10 mouse cellular contexts compared by ENCODE assay signal in genomic region chr1:134495991-134496390, GRCm38 (mm10). TPM values are rescaled to one million over a fixed set of nuclear protein-coding genes. Genes with fewer than 3 reads are reported as not detected.
DNase-seq lines count a peak whose midpoint lies in the region; ATAC-seq lines count a peak whose summit lies in the region.
"Had no signal": no experiment of that assay in that cellular context is flagged by ENCODE, and none has a peak within 500 bp of the region (broad histone marks: within the 10 kb centered on the region; RNA-seq: fewer than 3 reads in every experiment).

No protein-coding gene starts in this region.

- 92% methylated on average over 10 of the region's 10 CpGs for WGBS in hindbrain, embryonic 13.5 days
- 89% methylated on average over 10 of the region's 10 CpGs for WGBS in hindbrain, embryonic 16.5 days
- 82% methylated on average over 10 of the region's 10 CpGs for WGBS in kidney, embryonic 15.5 days
- 89% methylated on average over 10 of the region's 10 CpGs for WGBS in midbrain, embryonic 15.5 days

- H3K4me3 ChIP-seq in hindbrain, embryonic 13.5 days, result no peak overlapping the region
- no peak overlapping the region for H3K4me3 ChIP-seq in hindbrain, embryonic 16.5 days (ENCODE audit: low read length)
- H3K4me3 ChIP-seq in kidney, embryonic 15.5 days (replicated peaks), result peak overlapping the region; percentile 65
- no peak overlapping the region for H3K4me3 ChIP-seq in midbrain, embryonic 15.5 days

- H3K27ac ChIP-seq in hindbrain, embryonic 13.5 days, result no peak overlapping the region
- no peak overlapping the region for H3K27ac ChIP-seq in hindbrain, embryonic 16.5 days (ENCODE audit: low read depth, low read length)
- no peak overlapping the region for H3K27ac ChIP-seq in kidney, embryonic 15.5 days
- H3K27ac ChIP-seq in midbrain, embryonic 15.5 days, result no peak overlapping the region

- no peaks in the 10 kb centered on the region for H3K27me3 ChIP-seq in hindbrain, embryonic 13.5 days
- no peaks in the 10 kb centered on the region for H3K27me3 ChIP-seq in hindbrain, embryonic 16.5 days (replicated peaks; ENCODE audit: control insufficient read depth, insufficient read depth, low read length)
- H3K27me3 ChIP-seq in kidney, embryonic 15.5 days, result no peaks in the 10 kb centered on the region
- no peaks in the 10 kb centered on the region for H3K27me3 ChIP-seq in midbrain, embryonic 15.5 days (replicated peaks)

- peak overlapping the region; percentile 63 for H3K4me2 ChIP-seq in hindbrain, embryonic 13.5 days
- H3K4me2 ChIP-seq in hindbrain, embryonic 16.5 days (ENCODE audit: low read length), result no peak overlapping the region
- H3K4me2 ChIP-seq in kidney, embryonic 15.5 days, result peak overlapping the region; percentile 75
- peak overlapping the region; percentile 73; the same call in 1 of the 2 replicates for H3K4me2 ChIP-seq in midbrain, embryonic 15.5 days

- 0 out of 2 replicates have a peak overlapping the region, but pooled peaks have one; percentile 67 for H3K9ac ChIP-seq in hindbrain, embryonic 13.5 days
- no peak overlapping the region for H3K9ac ChIP-seq in hindbrain, embryonic 16.5 days (ENCODE audit: low read depth, low read length)
- H3K9ac ChIP-seq in kidney, embryonic 15.5 days, result no peak overlapping the region
- H3K9ac ChIP-seq in midbrain, embryonic 15.5 days, result no peak overlapping the region

- no peak for ATAC-seq in hindbrain, embryonic 13.5 days (ENCODE audit: low FRiP score)
- no peak for ATAC-seq in hindbrain, embryonic 16.5 days
- no peak for ATAC-seq in kidney, embryonic 15.5 days (replicated peaks; ENCODE audit: low FRiP score)
- no peak for ATAC-seq in midbrain, embryonic 15.5 days (replicated peaks)

- H3K36me3 ChIP-seq in hindbrain, embryonic 13.5 days, result peaks cover 7% of the 10 kb centered on the region
- H3K36me3 ChIP-seq in hindbrain, embryonic 16.5 days (ENCODE audit: control insufficient read depth, insufficient read depth, low read length), result 0 out of 2 replicates have a peak, but pooled peaks cover under 1% of the 10 kb centered on the region
- peaks cover 17% of the 10 kb centered on the region for H3K36me3 ChIP-seq in kidney, embryonic 15.5 days
- H3K36me3 ChIP-seq in midbrain, embryonic 15.5 days (replicated peaks), result no peaks in the 10 kb centered on the region

- no peaks in the 10 kb centered on the region for H3K9me3 ChIP-seq in hindbrain, embryonic 13.5 days
- H3K9me3 ChIP-seq in hindbrain, embryonic 16.5 days (ENCODE audit: control insufficient read depth, low read length), result no peaks in the 10 kb centered on the region
- H3K9me3 ChIP-seq in kidney, embryonic 15.5 days (replicated peaks), result no peaks in the 10 kb centered on the region
- no peaks in the 10 kb centered on the region for H3K9me3 ChIP-seq in midbrain, embryonic 15.5 days

- peak; percentile 68 for DNase-seq in adrenal gland, postnatal 14 days
- no peak for DNase-seq in spleen, adult 12 weeks (ENCODE audit: low spot score)
- no peak for DNase-seq in right cerebral cortex, adult 2 months (ENCODE audit: low spot score in 2 of 2)
- no peak for DNase-seq in embryo, embryonic 10.5 days (ENCODE audit: low spot score)
- DNase-seq: thymus, adult 18-20 months had no signal

- peaks cover 19% of the 10 kb centered on the region for H3K4me1 ChIP-seq in hindbrain, embryonic 13.5 days (replicated peaks)
- H3K4me1 ChIP-seq in hindbrain, embryonic 16.5 days (ENCODE audit: control insufficient read depth, insufficient read depth, low read depth, low read length), result peaks cover 8% of the 10 kb centered on the region
- peaks cover 19% of the 10 kb centered on the region for H3K4me1 ChIP-seq in kidney, embryonic 15.5 days
- peaks cover 17% of the 10 kb centered on the region for H3K4me1 ChIP-seq in midbrain, embryonic 15.5 days

RNA-seq across cellular contexts. Expression of gene Rabif, which starts 1.5 kb away (rescaled TPM):
- polyA plus RNA-seq in hindbrain, embryonic 13.5 days (2015; fragmentation: Nextera tagmentation; extraction: Ambion mirVana), result 62.9 and 67.3 TPM in 2 replicates
- polyA plus RNA-seq in hindbrain, embryonic 16.5 days (2015; fragmentation: Nextera tagmentation; extraction: Ambion mirVana), result 78.8 and 81.5 TPM in 2 replicates
- total RNA-seq in adrenal gland, postnatal 14 days (2021), result 26.4 and 29.9 TPM in 2 replicates
- polyA plus RNA-seq in kidney, embryonic 15.5 days (2015; fragmentation: Nextera tagmentation; extraction: Ambion mirVana), result 43.6 and 44.3 TPM in 2 replicates
- 69.5 and 70.7 TPM in 2 replicates for polyA plus RNA-seq in midbrain, embryonic 15.5 days (2015; fragmentation: Nextera tagmentation; extraction: Ambion mirVana)

RNA-seq across cellular contexts. Expression of gene Klhl12, which starts 40.7 kb away (rescaled TPM):
- polyA plus RNA-seq in hindbrain, embryonic 13.5 days (2015; fragmentation: Nextera tagmentation; extraction: Ambion mirVana), result 33.2 and 35.0 TPM in 2 replicates
- polyA plus RNA-seq in hindbrain, embryonic 16.5 days (2015; fragmentation: Nextera tagmentation; extraction: Ambion mirVana), result 38.6 and 40.4 TPM in 2 replicates
- total RNA-seq in adrenal gland, postnatal 14 days (2021), result 18.6 and 19.5 TPM in 2 replicates
- polyA plus RNA-seq in kidney, embryonic 15.5 days (2015; fragmentation: Nextera tagmentation; extraction: Ambion mirVana), result 31.3 and 32.6 TPM in 2 replicates
- polyA plus RNA-seq in midbrain, embryonic 15.5 days (2015; fragmentation: Nextera tagmentation; extraction: Ambion mirVana), result 37.0 and 37.7 TPM in 2 replicates

RNA-seq across cellular contexts. Expression of gene Mgat4e, which starts 53.5 kb away (rescaled TPM):
- polyA plus RNA-seq in hindbrain, embryonic 13.5 days (2015; fragmentation: Nextera tagmentation; extraction: Ambion mirVana), result not detected in 2 replicates
- polyA plus RNA-seq in hindbrain, embryonic 16.5 days (2015; fragmentation: Nextera tagmentation; extraction: Ambion mirVana), result not detected in 2 replicates
- not detected in 2 replicates for total RNA-seq in adrenal gland, postnatal 14 days (2021)
- not detected in 2 replicates for polyA plus RNA-seq in kidney, embryonic 15.5 days (2015; fragmentation: Nextera tagmentation; extraction: Ambion mirVana)
- not detected in 2 replicates for polyA plus RNA-seq in midbrain, embryonic 15.5 days (2015; fragmentation: Nextera tagmentation; extraction: Ambion mirVana)
- polyA plus RNA-seq: frontal cortex, adult 2 months had no signal
